In genomic region chr13:85188903-85189643, GRCm38 (mm10) we compare ENCODE assay signal across 8 mouse cellular contexts. TPM values are rescaled to one million over a fixed set of nuclear protein-coding genes. Genes with fewer than 3 reads are reported as not detected.
DNase-seq lines count a peak whose midpoint lies in the region; ATAC-seq lines count a peak whose summit lies in the region.

Ccnh (plus strand) TSS chr13:85189408.

- peak within 1 kb of the TSS; percentile 87 for H3K4me3 ChIP-seq in intestine, embryonic 14.5 days (ENCODE audit: low read depth, low read length)

- peak within 1 kb of the TSS; percentile 68 for H3K4me2 ChIP-seq in intestine, embryonic 14.5 days (ENCODE audit: low read length)

- intact Hi-C loops in left cerebral cortex, postnatal 14 days (cut with DNase I) = no loop called here

- DNase-seq in adrenal gland, adult 18-20 months (ENCODE audit: low spot score in 2 of 2) = peak; percentile 87 to 91
- peak; percentile 96 for DNase-seq in embryo, embryonic 11 days
- DNase-seq in gastrocnemius, postnatal 25 days = peak; percentile 89
- peak; percentile 90 for DNase-seq in intestine, embryonic 14.5 days (ENCODE audit: low spot score)
- DNase-seq in left cerebral cortex, postnatal 14 days (ENCODE audit: low spot score in 2 of 2) = peak; percentile 93 to 95
- DNase-seq in mesoderm, embryonic 11.5 days (ENCODE audit: low read depth, low spot score) = peak; percentile 92
- DNase-seq in right cerebral cortex, postnatal 36 days (ENCODE audit: low spot score in 2 of 2) = peak; percentile 91 to 93
- peak; percentile 88 for DNase-seq in yolk sac, embryonic 10.5 days (ENCODE audit: low spot score)

- 0 out of 2 replicates have a peak, but pooled peaks cover 4% of the 10 kb centered on the region for H3K4me1 ChIP-seq in intestine, embryonic 14.5 days (replicated peaks; ENCODE audit: control insufficient read depth, insufficient read depth, low read length)

- no peaks in the 10 kb centered on the region for H3K27me3 ChIP-seq in intestine, embryonic 14.5 days (replicated peaks; ENCODE audit: control insufficient read depth, insufficient read depth, low read length)

- whole genome bisulfite sequencing in intestine, embryonic 14.5 days = 2% methylated on average over 44 of the region's 44 CpGs

- no peaks in the 10 kb centered on the region for H3K9me3 ChIP-seq in intestine, embryonic 14.5 days (ENCODE audit: control insufficient read depth, low read length)

- H3K9ac ChIP-seq in intestine, embryonic 14.5 days (ENCODE audit: low read length) = peak within 1 kb of the TSS; percentile 84

- peak within 1 kb of the TSS; percentile 54; the same call in 1 of the 2 replicates for H3K27ac ChIP-seq in intestine, embryonic 14.5 days (ENCODE audit: low read depth)

- peaks cover 24% of the 10 kb centered on the region for H3K36me3 ChIP-seq in intestine, embryonic 14.5 days (ENCODE audit: control insufficient read depth, insufficient read depth, low read length)

- peak; percentile 99 for ATAC-seq in intestine, embryonic 14.5 days (replicated peaks; ENCODE audit: low FRiP score, low TSS enrichment, low read depth)

RNA-seq across cellular contexts. Expression of gene Ccnh, which starts in this region (rescaled TPM):
- total RNA-seq in adrenal gland, adult 18-20 months (2021) = 10 to 100 TPM; 31.3 to 35.5 TPM
- 10 to 100 TPM; 19.1 to 23.7 TPM for total RNA-seq in gastrocnemius, postnatal 25 days (2021)
- 78.8 and 85.6 TPM in 2 replicates for polyA plus RNA-seq in intestine, embryonic 14.5 days (2014; fragmentation: Nextera tagmentation; extraction: Ambion mirVana)
- total RNA-seq in left cerebral cortex, postnatal 14 days (2021) = 10 to 100 TPM; 43.9 to 48.2 TPM

Comparison
In these comparisons a context has a peak if more than half of its experiments do, and no peak if none do; other contexts are left out.
1. Peak in every context shown above with its lines: DNase-seq, ATAC-seq, H3K4me3 ChIP-seq and H3K27ac ChIP-seq.